Mouse (Mus musculus) ovary, adult 2 months (tissue): ENCODE results near the gene Dll3. TPM values are rescaled to one million over a fixed set of nuclear protein-coding genes. Genes with fewer than 3 reads are reported as not detected.

Experiments
- polyA plus RNA-seq: library from polyadenylated mRNA; depleted of rRNA; stranded (reverse); fragments of >200 nt; gene quantifications from 2 replicates; pipeline ENCODE4 v1.2.3, GENCODE M21; 2012; rRNA removed

The Dll3 gene
- 0.38 and 0.45 TPM in 2 replicates for polyA plus RNA-seq

GRCm38 (mm10) chr7:28301616-28302433 lies at the start of gene Dll3:
Gene Dll3, minus strand, starts transcription at chr7:28302238.

GRCm38 (mm10) chr7:28350155-28350883 lies 48.3 kb upstream of the Dll3 start, which contains the start of gene Rps16:
Gene Rps16, plus strand, starts transcription at chr7:28350652.

GRCm38 (mm10) chr7:28338108-28338998 lies 36.3 kb upstream of the Dll3 start, which contains the start of gene Supt5:
Gene Supt5, minus strand, starts transcription at chr7:28338746.

GRCm38 (mm10) chr7:28311926-28312543 lies 10.0 kb upstream of the Dll3 start, which contains the start of gene Timm50:
Gene Timm50, minus strand, starts transcription at chr7:28312072.

GRCm38 (mm10) chr7:28290638-28291590 lies 11.1 kb downstream of the Dll3 start, which contains the start of gene Selenov:
Gene Selenov, minus strand, starts transcription at chr7:28291186.

GRCm38 (mm10) chr7:28277615-28278278 lies 24.3 kb downstream of the Dll3 start, which contains the start of gene Eid2b:
Gene Eid2b, plus strand, starts transcription at chr7:28277739.

GRCm38 (mm10) chr7:28267129-28268041 lies 34.7 kb downstream of the Dll3 start, which contains the start of gene Eid2:
Gene Eid2, plus strand, starts transcription at chr7:28267881.

Other genes with a start within 250 kb of the Dll3 start
- 24.0 and 60.8 TPM in 2 replicates for gene Fcgbp, start 231.0 kb downstream of the Dll3 start, polyA plus RNA-seq
- gene 9530053A07Rik, start 172.8 kb downstream of the Dll3 start, polyA plus RNA-seq, result 0.12 and 0.15 TPM in 2 replicates
- 53.6 and 78.1 TPM in 2 replicates for gene Fbl, start 132.5 kb downstream of the Dll3 start, polyA plus RNA-seq
- 57.1 and 60.7 TPM in 2 replicates for gene Dyrk1b, start 122.8 kb downstream of the Dll3 start, polyA plus RNA-seq
- gene Eid2, start 34.4 kb downstream of the Dll3 start, polyA plus RNA-seq, result 25.5 and 40.8 TPM in 2 replicates
- gene Eid2b, start 24.5 kb downstream of the Dll3 start, polyA plus RNA-seq, result 16.8 and 23.9 TPM in 2 replicates
- 0.12 and 0.46 TPM in 2 replicates for gene Selenov, start 11.1 kb downstream of the Dll3 start, polyA plus RNA-seq
- 104 and 109 TPM in 2 replicates for gene Timm50, start 9.8 kb upstream of the Dll3 start, polyA plus RNA-seq
- 140 and 172 TPM in 2 replicates for gene Supt5, start 36.5 kb upstream of the Dll3 start, polyA plus RNA-seq
- gene Rps16, start 48.4 kb upstream of the Dll3 start, polyA plus RNA-seq, result 1,842 and 2,300 TPM in 2 replicates
- 48.3 and 50.7 TPM in 2 replicates for gene Plekhg2, start 70.4 kb upstream of the Dll3 start, polyA plus RNA-seq
- gene Zfp36, start 78.0 kb upstream of the Dll3 start, polyA plus RNA-seq, result 50.2 and 54.2 TPM in 2 replicates
- gene Med29, start 90.5 kb upstream of the Dll3 start, polyA plus RNA-seq, result 93.8 and 104 TPM in 2 replicates
- 118 and 195 TPM in 2 replicates for gene Paf1, start 90.7 kb upstream of the Dll3 start, polyA plus RNA-seq
- gene Gmfg, start 135.2 kb upstream of the Dll3 start, polyA plus RNA-seq, result 2.0 and 2.8 TPM in 2 replicates
- gene Lrfn1, start 149.7 kb upstream of the Dll3 start, polyA plus RNA-seq, result 38.7 and 38.9 TPM in 2 replicates
- not detected in 2 replicates for gene Ifnl2, start 208.2 kb upstream of the Dll3 start, polyA plus RNA-seq
- gene Ifnl3, start 220.6 kb upstream of the Dll3 start, polyA plus RNA-seq, result not detected in 2 replicates
- 0.73 and 4.9 TPM in 2 replicates for gene Sycn, start 238.6 kb upstream of the Dll3 start, polyA plus RNA-seq
- gene Nccrp1, start 245.0 kb upstream of the Dll3 start, polyA plus RNA-seq, result 0.08 TPM in 1 of 2 replicates, not detected in the other